Mouse (Mus musculus) urinary bladder, postnatal 10 days (tissue): ENCODE measurements around the gene Apoa2.

Experiments
- DNase-seq: peaks from one replicate; pipeline ENCODE4 v3.0.0; 2022; ENCODE audit warnings: low spot score

Gene Apoa2

GRCm38 (mm10) chr1:171224857-171225256 is at the start of gene Apoa2:
Gene Apoa2 (plus strand): TSS chr1:171225054.
- no peak for DNase-seq

- DNase-seq, result no peak
Observed at GRCm38 (mm10) chr1:171179487-171180171, 45.2 kb upstream of the Apoa2 start.

- no peak for DNase-seq
Observed at GRCm38 (mm10) chr1:171183025-171183424, 41.8 kb upstream of the Apoa2 start.

GRCm38 (mm10) chr1:171183620-171184019 is 41.2 kb upstream of the Apoa2 start:
- DNase-seq, result no peak

GRCm38 (mm10) chr1:171184314-171184713 is 40.5 kb upstream of the Apoa2 start:
- DNase-seq, result no peak

GRCm38 (mm10) chr1:171185655-171186054 is 39.2 kb upstream of the Apoa2 start:
- DNase-seq, result no peak

GRCm38 (mm10) chr1:171187851-171188700 is 36.8 kb upstream of the Apoa2 start:
- no peak for DNase-seq

- DNase-seq, result no peak
Observed at GRCm38 (mm10) chr1:171189046-171189445, 35.8 kb upstream of the Apoa2 start.

- no peak for DNase-seq
Observed at GRCm38 (mm10) chr1:171189476-171190114, 35.3 kb upstream of the Apoa2 start.

- no peak for DNase-seq
Observed at GRCm38 (mm10) chr1:171190832-171191231, 34.0 kb upstream of the Apoa2 start.

GRCm38 (mm10) chr1:171192283-171192682 is 32.6 kb upstream of the Apoa2 start:
- DNase-seq, result no peak

- no peak for DNase-seq
Observed at GRCm38 (mm10) chr1:171193093-171193840, 31.6 kb upstream of the Apoa2 start.

- DNase-seq, result no peak
Observed at GRCm38 (mm10) chr1:171193911-171194830, 30.7 kb upstream of the Apoa2 start.

GRCm38 (mm10) chr1:171195046-171195822 is 29.6 kb upstream of the Apoa2 start:
- DNase-seq, result no peak

GRCm38 (mm10) chr1:171195887-171196397 is 28.9 kb upstream of the Apoa2 start, which contains the start of gene Pcp4l1:
Gene Pcp4l1 (minus strand): TSS chr1:171196268.
- DNase-seq, result peak; percentile 24

GRCm38 (mm10) chr1:171199532-171199931 is 25.3 kb upstream of the Apoa2 start:
- no peak for DNase-seq

GRCm38 (mm10) chr1:171200769-171201168 is 24.1 kb upstream of the Apoa2 start:
- no peak for DNase-seq

GRCm38 (mm10) chr1:171203471-171204248 is 21.2 kb upstream of the Apoa2 start:
- DNase-seq, result no peak

GRCm38 (mm10) chr1:171204249-171204644 is 20.6 kb upstream of the Apoa2 start:
- DNase-seq, result no peak
